In genomic region chr11:121740906-121741305, GRCm38 (mm10) we compare ENCODE assay signal across 11 mouse cellular contexts. TPM values are rescaled to one million over a fixed set of nuclear protein-coding genes. Genes with fewer than 3 reads are reported as not detected.
A peak's percentile ranks its signal among the peaks of the same experiment; 100 is the strongest.
DNase-seq lines count a peak whose midpoint lies in the region; ATAC-seq lines count a peak whose summit lies in the region.
"Had no signal": no experiment of that assay in that cellular context is flagged by ENCODE, and none has a peak within 500 bp of the region (broad histone marks: within the 10 kb centered on the region; RNA-seq: fewer than 3 reads in every experiment).

No protein-coding gene starts in this region.

- H3K4me1 ChIP-seq in embryonic facial prominence, embryonic 14.5 days (ENCODE audit: control insufficient read depth, insufficient read depth, low read length) = no peaks in the 10 kb centered on the region
- H3K4me1 ChIP-seq in embryonic facial prominence, embryonic 10.5 days = peaks cover 11% of the 10 kb centered on the region
- H3K4me1 ChIP-seq in lung, embryonic 16.5 days (replicated peaks; ENCODE audit: control insufficient read depth, insufficient read depth, low read length) = peaks cover 13% of the 10 kb centered on the region; the same call in 1 of the 2 replicates
- peaks cover 31% of the 10 kb centered on the region for H3K4me1 ChIP-seq in hindbrain, embryonic 10.5 days (replicated peaks)

- intact Hi-C loops in heart, postnatal 14 days (cut with DNase I) = loop anchor here (5.0 kb wide), 1 partner anchor 66 kb away; no protein-coding TSS in a partner anchor

- no peak overlapping the region for H3K4me2 ChIP-seq in embryonic facial prominence, embryonic 14.5 days (ENCODE audit: low read depth, low read length)
- no peak overlapping the region for H3K4me2 ChIP-seq in lung, embryonic 16.5 days (ENCODE audit: low read depth, low read length)

- ATAC-seq in embryonic facial prominence, embryonic 14.5 days (ENCODE audit: low read depth) = 0 out of 2 replicates have a peak, but pooled peaks have one; percentile 9
- peak; percentile 41; the same call in 1 of the 2 replicates for ATAC-seq in lung, embryonic 16.5 days (ENCODE audit: low read depth)
- ATAC-seq: midbrain, embryonic 16.5 days had no signal

- no peaks in the 10 kb centered on the region for H3K36me3 ChIP-seq in embryonic facial prominence, embryonic 14.5 days (ENCODE audit: control insufficient read depth, insufficient read depth, low read length)
- no peaks in the 10 kb centered on the region for H3K36me3 ChIP-seq in embryonic facial prominence, embryonic 10.5 days (replicated peaks)
- no peaks in the 10 kb centered on the region for H3K36me3 ChIP-seq in lung, embryonic 16.5 days (ENCODE audit: control insufficient read depth, insufficient read depth, low read length)
- H3K36me3 ChIP-seq in hindbrain, embryonic 10.5 days = no peaks in the 10 kb centered on the region

- H3K9ac ChIP-seq in embryonic facial prominence, embryonic 14.5 days (ENCODE audit: low read depth, low read length) = no peak overlapping the region
- no peak overlapping the region for H3K9ac ChIP-seq in lung, embryonic 16.5 days (ENCODE audit: low read length)

- H3K9me3 ChIP-seq in embryonic facial prominence, embryonic 14.5 days (ENCODE audit: control insufficient read depth, low read length) = no peaks in the 10 kb centered on the region
- no peaks in the 10 kb centered on the region for H3K9me3 ChIP-seq in embryonic facial prominence, embryonic 10.5 days
- no peaks in the 10 kb centered on the region for H3K9me3 ChIP-seq in lung, embryonic 16.5 days (ENCODE audit: control insufficient read depth, low read length)
- no peaks in the 10 kb centered on the region for H3K9me3 ChIP-seq in hindbrain, embryonic 10.5 days

- 50% methylated on average over 1 of the region's 1 CpGs for WGBS in embryonic facial prominence, embryonic 14.5 days
- 74% methylated on average over 1 of the region's 1 CpGs for WGBS in embryonic facial prominence, embryonic 10.5 days
- WGBS in lung, embryonic 16.5 days = 11% methylated on average over 1 of the region's 1 CpGs
- WGBS in hindbrain, embryonic 10.5 days = 73% methylated on average over 1 of the region's 1 CpGs

- peak overlapping the region; percentile 36; the same call in 1 of the 2 replicates for H3K27ac ChIP-seq in embryonic facial prominence, embryonic 14.5 days (replicated peaks; ENCODE audit: low read depth, low read length)
- H3K27ac ChIP-seq in embryonic facial prominence, embryonic 10.5 days (replicated peaks) = no peak overlapping the region
- no peak overlapping the region for H3K27ac ChIP-seq in lung, embryonic 16.5 days (ENCODE audit: low read length)
- no peak overlapping the region for H3K27ac ChIP-seq in hindbrain, embryonic 10.5 days
- H3K27ac ChIP-seq: left cerebral cortex, adult 2 months had no signal

- peak; percentile 47 for DNase-seq in embryonic facial prominence, embryonic 14.5 days (ENCODE audit: low spot score)
- DNase-seq in embryonic facial prominence, embryonic 10.5 days (ENCODE audit: low spot score) = no peak
- DNase-seq in 3134 (ENCODE audit: extremely low read depth, insufficient read length, low spot score) = peak; percentile 58
- peak; percentile 14 to 17 for DNase-seq in heart, postnatal 14 days
- no peak for DNase-seq in cerebellum, postnatal 4 days (ENCODE audit: low spot score in 2 of 2)
- no peak for DNase-seq in hindbrain, embryonic 10.5 days (ENCODE audit: low spot score)
- no peak for DNase-seq in layer of hippocampus, postnatal 10 days (ENCODE audit: low spot score in 2 of 2)
- DNase-seq: thymus, postnatal 14 days had no signal

- no peak overlapping the region for H3K4me3 ChIP-seq in embryonic facial prominence, embryonic 14.5 days (ENCODE audit: low read depth, low read length)
- H3K4me3 ChIP-seq in embryonic facial prominence, embryonic 10.5 days = no peak overlapping the region
- H3K4me3 ChIP-seq in lung, embryonic 16.5 days (ENCODE audit: low read length) = no peak overlapping the region
- H3K4me3 ChIP-seq in hindbrain, embryonic 10.5 days = no peak overlapping the region
- H3K4me3 ChIP-seq: left cerebral cortex, adult 2 months had no signal

- H3K27me3 ChIP-seq in embryonic facial prominence, embryonic 14.5 days (replicated peaks; ENCODE audit: control insufficient read depth, insufficient read depth, low read length) = no peaks in the 10 kb centered on the region
- no peaks in the 10 kb centered on the region for H3K27me3 ChIP-seq in embryonic facial prominence, embryonic 10.5 days (replicated peaks; ENCODE audit: low read depth, poor library complexity, severe bottlenecking)
- H3K27me3 ChIP-seq in lung, embryonic 16.5 days (ENCODE audit: control insufficient read depth, insufficient read depth, low read depth, low read length) = no peaks in the 10 kb centered on the region
- H3K27me3 ChIP-seq in hindbrain, embryonic 10.5 days (ENCODE audit: insufficient read depth, poor library complexity, severe bottlenecking) = no peaks in the 10 kb centered on the region

RNA-seq across cellular contexts. Expression of gene Metrnl, which starts 39.6 kb away (rescaled TPM):
- polyA plus RNA-seq in embryonic facial prominence, embryonic 14.5 days (2014; fragmentation: Nextera tagmentation; extraction: Ambion mirVana) = 41.6 and 58.0 TPM in 2 replicates
- polyA plus RNA-seq in embryonic facial prominence, embryonic 10.5 days (2016; fragmentation: Nextera tagmentation; extraction: Ambion mirVana) = 8.4 and 8.5 TPM in 2 replicates
- total RNA-seq in heart, postnatal 14 days (2021) = 10 to 100 TPM; 20.4 to 22.7 TPM
- polyA plus RNA-seq in lung, embryonic 16.5 days (2015; fragmentation: Nextera tagmentation; extraction: Ambion mirVana) = 25.8 and 30.1 TPM in 2 replicates
- 22.1 and 33.2 TPM in 2 replicates for polyA plus RNA-seq in hindbrain, embryonic 10.5 days (2016; fragmentation: Nextera tagmentation; extraction: Ambion mirVana)
- total RNA-seq in layer of hippocampus, postnatal 10 days (2021) = 10 to 100 TPM; 13.1 to 14.3 TPM

Comparison
In these comparisons a context has a peak if more than half of its experiments do, and no peak if none do; other contexts are left out.
1. DNase-seq: peak in embryonic facial prominence, embryonic 14.5 days (single experiment), 3134 (single experiment) and heart, postnatal 14 days (2 of 2); none in embryonic facial prominence, embryonic 10.5 days (single experiment), cerebellum, postnatal 4 days (0 of 2), hindbrain, embryonic 10.5 days (single experiment) and layer of hippocampus, postnatal 10 days (0 of 2).